Comparison of ENCODE assay signal across 19 mouse cellular contexts in the genomic region with DNA sequence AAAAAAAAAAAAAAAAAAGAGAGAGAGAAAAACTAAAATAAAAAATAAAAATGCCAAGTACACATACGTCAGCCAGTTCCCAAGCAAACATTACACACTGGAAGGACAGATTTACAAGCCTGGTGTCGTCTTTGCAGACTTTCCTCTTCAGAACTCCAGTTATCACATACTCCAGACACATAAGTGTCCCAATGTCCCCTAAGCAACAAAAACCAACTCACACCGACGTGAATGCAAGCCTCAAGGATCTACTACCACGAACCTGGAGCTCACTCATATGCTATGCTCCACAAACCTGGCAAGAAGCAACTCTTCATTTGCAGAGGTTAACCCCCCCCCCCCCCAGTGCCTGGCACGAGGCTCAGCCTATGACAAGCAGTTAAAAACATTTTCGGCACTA.
A peak's percentile ranks its signal among the peaks of the same experiment; 100 is the strongest.
DNase-seq lines count a peak whose midpoint lies in the region; ATAC-seq and TF ChIP-seq lines count a peak whose summit lies in the region.
"Had no signal": no experiment of that assay in that cellular context is flagged by ENCODE, and none has a peak within 500 bp of the region (broad histone marks: within the 10 kb centered on the region; RNA-seq: fewer than 3 reads in every experiment).

No protein-coding gene starts in this region.

- H3K9ac ChIP-seq in lung, embryonic 16.5 days (ENCODE audit: low read length), result no peak overlapping the region
- H3K9ac ChIP-seq in liver, embryonic 11.5 days (ENCODE audit: low read depth, low read length), result no peak overlapping the region
- H3K9ac ChIP-seq: embryonic facial prominence, embryonic 13.5 days; forebrain, embryonic 13.5 days; heart, embryonic 12.5 days; heart, embryonic 15.5 days; hindbrain, embryonic 12.5 days; hindbrain, embryonic 15.5 days; intestine, embryonic 15.5 days had no signal

- TF ChIP-seq CTCF in gastrocnemius, adult 2 months (IDR thresholded peaks at IDR 0.05), result no peak
- no peak for TF ChIP-seq CTCF in olfactory bulb, adult 2 months (IDR thresholded peaks at IDR 0.05; ENCODE audit: insufficient read depth, low read depth, low read length)

- H3K27ac ChIP-seq in gastrocnemius, adult 2 months, result peak overlapping the region; percentile 72
- H3K27ac ChIP-seq in lung, embryonic 16.5 days (ENCODE audit: low read length), result peak overlapping the region; percentile 7; the same call in 1 of the 2 replicates
- peak overlapping the region; percentile 25; the same call in 1 of the 2 replicates for H3K27ac ChIP-seq in brown adipose tissue, adult 24 weeks (replicated peaks; ENCODE audit: low read depth, low read length)
- H3K27ac ChIP-seq in olfactory bulb, adult 2 months (ENCODE audit: insufficient read depth, low read depth, low read length), result peak overlapping the region; percentile 48; the same call in 1 of the 2 replicates
- H3K27ac ChIP-seq in liver, embryonic 11.5 days (ENCODE audit: low read depth, low read length), result no peak overlapping the region
- H3K27ac ChIP-seq: embryonic facial prominence, embryonic 10.5 days; embryonic facial prominence, embryonic 13.5 days; forebrain, embryonic 10.5 days; forebrain, embryonic 13.5 days; heart, embryonic 15.5 days; hindbrain, embryonic 12.5 days; hindbrain, embryonic 15.5 days; intestine, embryonic 15.5 days had no signal

- H3K36me3 ChIP-seq in lung, embryonic 16.5 days (ENCODE audit: control insufficient read depth, insufficient read depth, low read length), result peaks cover 5% of the 10 kb centered on the region; the same call in 1 of the 2 replicates
- no peaks in the 10 kb centered on the region for H3K36me3 ChIP-seq in liver, embryonic 11.5 days (ENCODE audit: control insufficient read depth, insufficient read depth, low read length)
- H3K36me3 ChIP-seq: embryonic facial prominence, embryonic 10.5 days; heart, embryonic 15.5 days; hindbrain, embryonic 12.5 days; hindbrain, embryonic 15.5 days; intestine, embryonic 15.5 days had no signal

- no peak for ATAC-seq in lung, embryonic 16.5 days (ENCODE audit: low read depth)
- ATAC-seq in liver, embryonic 11.5 days (replicated peaks; ENCODE audit: low FRiP score), result no peak
- ATAC-seq: forebrain, embryonic 13.5 days; intestine, embryonic 15.5 days had no signal

- peaks cover 14% of the 10 kb centered on the region for H3K4me1 ChIP-seq in lung, embryonic 16.5 days (replicated peaks; ENCODE audit: control insufficient read depth, insufficient read depth, low read length)
- H3K4me1 ChIP-seq in brown adipose tissue, adult 24 weeks (ENCODE audit: control insufficient read depth, insufficient read depth, insufficient read length, low read length), result peaks cover 22% of the 10 kb centered on the region
- H3K4me1 ChIP-seq in olfactory bulb, adult 2 months (ENCODE audit: control insufficient read depth, insufficient read depth, low read length), result peaks cover 10% of the 10 kb centered on the region
- H3K4me1 ChIP-seq in liver, embryonic 11.5 days (replicated peaks; ENCODE audit: control insufficient read depth, insufficient read depth, low read length), result no peaks in the 10 kb centered on the region
- H3K4me1 ChIP-seq: embryonic facial prominence, embryonic 10.5 days; embryonic facial prominence, embryonic 13.5 days; forebrain, embryonic 10.5 days; hindbrain, embryonic 12.5 days; intestine, embryonic 15.5 days had no signal

- no peak overlapping the region for H3K4me2 ChIP-seq in lung, embryonic 16.5 days (ENCODE audit: low read depth, low read length)
- H3K4me2 ChIP-seq in liver, embryonic 11.5 days, result no peak overlapping the region
- H3K4me2 ChIP-seq: embryonic facial prominence, embryonic 13.5 days; forebrain, embryonic 13.5 days; heart, embryonic 12.5 days; heart, embryonic 15.5 days; hindbrain, embryonic 12.5 days; hindbrain, embryonic 15.5 days; intestine, embryonic 15.5 days had no signal

- H3K9me3 ChIP-seq in lung, embryonic 16.5 days (ENCODE audit: control insufficient read depth, low read length), result no peaks in the 10 kb centered on the region
- H3K9me3 ChIP-seq in liver, embryonic 11.5 days (ENCODE audit: control insufficient read depth, low read length), result no peaks in the 10 kb centered on the region
- H3K9me3 ChIP-seq: embryonic facial prominence, embryonic 10.5 days; embryonic facial prominence, embryonic 13.5 days; forebrain, embryonic 10.5 days; forebrain, embryonic 13.5 days; heart, embryonic 15.5 days; hindbrain, embryonic 15.5 days; intestine, embryonic 15.5 days had no signal

- DNase-seq in gastrocnemius, adult 2 months, result no peak
- no peak for DNase-seq in gastrocnemius, postnatal 4 days (ENCODE audit: low spot score in 2 of 2)
- no peak for DNase-seq in lung, postnatal 14 days
- no peak for DNase-seq in liver, embryonic 11.5 days (ENCODE audit: low spot score)
- no peak for DNase-seq in frontal cortex, postnatal 25 days (ENCODE audit: low spot score in 2 of 2)
- DNase-seq: B cell, adult 2 months; embryo, embryonic 11 days had no signal

- TF ChIP-seq POLR2A in olfactory bulb, adult 2 months (IDR thresholded peaks at IDR 0.05; ENCODE audit: insufficient read depth, low read depth, low read length), result no peak

- no peak overlapping the region for H3K4me3 ChIP-seq in gastrocnemius, adult 2 months
- no peak overlapping the region for H3K4me3 ChIP-seq in lung, embryonic 16.5 days (ENCODE audit: low read length)
- H3K4me3 ChIP-seq in brown adipose tissue, adult 24 weeks (ENCODE audit: insufficient read depth, low read depth, low read length), result no peak overlapping the region
- no peak overlapping the region for H3K4me3 ChIP-seq in olfactory bulb, adult 2 months (ENCODE audit: insufficient read depth, low read depth, low read length)
- H3K4me3 ChIP-seq in liver, embryonic 11.5 days (ENCODE audit: low read depth, low read length), result no peak overlapping the region
- H3K4me3 ChIP-seq: embryonic facial prominence, embryonic 10.5 days; embryonic facial prominence, embryonic 13.5 days; forebrain, embryonic 10.5 days; forebrain, embryonic 13.5 days; heart, embryonic 12.5 days; heart, embryonic 15.5 days; hindbrain, embryonic 12.5 days; hindbrain, embryonic 15.5 days; intestine, embryonic 15.5 days had no signal

- WGBS in lung, embryonic 16.5 days, result 51% methylated on average over 7 of the region's 7 CpGs
- 36% methylated on average over 7 of the region's 7 CpGs for WGBS in olfactory bulb, adult 2 months
- 79% methylated on average over 7 of the region's 7 CpGs for WGBS in liver, embryonic 11.5 days

- intact Hi-C loops in gastrocnemius, adult 2 months (cut with DNase I), result loop anchor here (10.0 kb wide), 1 partner anchor 137 kb away; the partner anchor contains the start of gene Atxn1

- H3K27me3 ChIP-seq in lung, embryonic 16.5 days (ENCODE audit: control insufficient read depth, insufficient read depth, low read depth, low read length), result no peaks in the 10 kb centered on the region
- no peaks in the 10 kb centered on the region for H3K27me3 ChIP-seq in liver, embryonic 11.5 days (replicated peaks; ENCODE audit: control insufficient read depth, insufficient read depth, low read length)
- H3K27me3 ChIP-seq: embryonic facial prominence, embryonic 13.5 days; forebrain, embryonic 13.5 days; heart, embryonic 12.5 days; heart, embryonic 15.5 days; hindbrain, embryonic 12.5 days; hindbrain, embryonic 15.5 days; intestine, embryonic 15.5 days had no signal
